Mouse (Mus musculus): ENCODE data around the gene Nrxn1.

The Nrxn1 gene

GRCm38 (mm10) chr17:90430211-90430610 lies 662.7 kb downstream of the Nrxn1 start:
- peak in 1 of 2 experiments; percentile 33 for DNase-seq

- peak; percentile 73 to 80 for DNase-seq
These were observed 666.9 kb downstream of the Nrxn1 start for GRCm38 (mm10) chr17:90425974-90426373.

- peak; percentile 77 to 81 for DNase-seq
These were observed 670.3 kb downstream of the Nrxn1 start for GRCm38 (mm10) chr17:90422591-90422990.

GRCm38 (mm10) chr17:90420757-90421156 lies 672.1 kb downstream of the Nrxn1 start:
- DNase-seq: peak in 1 of 2 experiments; percentile 28

GRCm38 (mm10) chr17:90419615-90420014 lies 673.3 kb downstream of the Nrxn1 start:
- peak in 1 of 2 experiments; percentile 54 for DNase-seq

- no peak for DNase-seq
These were observed 696.5 kb downstream of the Nrxn1 start for GRCm38 (mm10) chr17:90396357-90396756.

- peak; percentile 38 to 39 for DNase-seq
These were observed 698.3 kb downstream of the Nrxn1 start for GRCm38 (mm10) chr17:90394606-90395005.

- DNase-seq: peak; percentile 21 to 59
These were observed 700.1 kb downstream of the Nrxn1 start for GRCm38 (mm10) chr17:90392751-90393150.

GRCm38 (mm10) chr17:90390316-90391212 lies 702.3 kb downstream of the Nrxn1 start:
- peak; percentile 55 to 63 for DNase-seq

GRCm38 (mm10) chr17:90384856-90385255 lies 708.0 kb downstream of the Nrxn1 start:
- DNase-seq: no peak

GRCm38 (mm10) chr17:90382496-90383443 lies 710.1 kb downstream of the Nrxn1 start:
- no peak for DNase-seq

GRCm38 (mm10) chr17:90376533-90376932 lies 716.3 kb downstream of the Nrxn1 start:
- no peak for DNase-seq

- DNase-seq: no peak
These were observed 730.7 kb downstream of the Nrxn1 start for GRCm38 (mm10) chr17:90362169-90362568.

- DNase-seq: no peak
These were observed 743.3 kb downstream of the Nrxn1 start for GRCm38 (mm10) chr17:90349385-90350095.

- no peak for DNase-seq
These were observed 746.0 kb downstream of the Nrxn1 start for GRCm38 (mm10) chr17:90346735-90347475.

- no peak for DNase-seq
These were observed 759.4 kb downstream of the Nrxn1 start for GRCm38 (mm10) chr17:90333445-90333844.

GRCm38 (mm10) chr17:90323674-90324073 lies 769.2 kb downstream of the Nrxn1 start:
- DNase-seq: peak in 1 of 2 experiments; percentile 5

GRCm38 (mm10) chr17:90272225-90272624 lies 820.6 kb downstream of the Nrxn1 start:
- no peak for DNase-seq

- no peak for DNase-seq
These were observed 821.7 kb downstream of the Nrxn1 start for GRCm38 (mm10) chr17:90271165-90271564.

- no peak for DNase-seq
These were observed 823.7 kb downstream of the Nrxn1 start for GRCm38 (mm10) chr17:90269143-90269542.

GRCm38 (mm10) chr17:90253451-90254131 lies 839.3 kb downstream of the Nrxn1 start:
- DNase-seq: no peak

All from cerebellum, postnatal 25 days (tissue).